Mouse (Mus musculus): ENCODE measurements around the gene Ralgps1. TPM values are rescaled to one million over a fixed set of nuclear protein-coding genes. Genes with fewer than 3 reads are reported as not detected.
"Not testable (repeated sequence)": the region's sequence is repeated elsewhere in the genome, so short reads cannot be mapped to it uniquely, and the experiment has no call there.

The Ralgps1 gene
- polyA plus RNA-seq, 1 experiment: 9.5 TPM

DNA sequence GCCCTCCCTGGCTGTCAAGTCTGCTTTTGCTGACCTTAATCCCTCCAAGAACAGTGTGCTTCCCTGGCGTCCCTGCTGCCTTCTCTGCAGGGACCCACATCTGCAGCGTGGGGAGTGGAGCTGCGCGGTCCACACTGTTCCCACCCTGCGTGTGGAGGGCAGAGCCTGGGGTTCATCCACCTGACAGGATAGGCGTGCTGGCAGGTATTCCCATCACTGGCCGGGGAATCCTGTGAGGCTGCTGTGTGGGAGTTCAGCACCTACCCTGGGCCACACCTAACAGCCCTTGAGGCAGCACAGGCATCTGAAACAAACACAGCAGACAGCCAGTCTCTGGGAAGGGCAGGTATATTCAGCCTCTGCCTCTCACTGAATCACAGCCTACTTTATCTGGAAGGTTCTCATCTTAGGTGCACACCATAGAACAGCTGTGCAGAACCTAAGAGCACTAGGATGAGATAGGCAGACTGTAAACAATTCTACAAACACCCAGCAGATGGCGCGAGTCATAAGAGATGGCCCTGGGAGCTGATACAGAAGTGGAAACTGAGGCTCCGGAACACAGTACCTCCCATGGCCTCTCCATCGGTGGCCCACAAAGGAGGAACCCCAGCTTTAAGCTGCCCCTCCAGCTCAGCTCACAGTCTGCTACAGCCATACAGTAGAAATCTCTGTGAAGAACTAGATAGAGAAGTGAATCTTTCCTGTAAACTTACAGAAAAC is 152.2 kb downstream of the Ralgps1 start:
- Histone ChIP-seq H3K27me3 (ENCODE audit: control insufficient read depth, insufficient read depth, low read length) (no peaks in the 10 kb centered on the region), H3K27ac (ENCODE audit: insufficient read depth, low read depth, low read length) (no peak overlapping the region), H3K4me3 (ENCODE audit: low read depth, low read length) (no peak overlapping the region), H3K36me3 (ENCODE audit: control insufficient read depth, insufficient read depth, low read length) (no peaks in the 10 kb centered on the region), H3K4me1 (ENCODE audit: control insufficient read depth, insufficient read depth, insufficient read length, low read length) (peaks cover 1% of the 10 kb centered on the region; the same call in 1 of the 2 replicates)
- 74% methylated on average over 11 of the region's 11 CpGs for WGBS
- TF ChIP-seq CTCF (IDR thresholded peaks at IDR 0.05; ENCODE audit: extremely low read depth, insufficient read length, insufficient replicate concordance, low read depth, low read length): peak; percentile 50; the same call in 1 of the 2 replicates
- TF ChIP-seq POLR2A (IDR thresholded peaks at IDR 0.05; ENCODE audit: low read depth, low read length): no peak

DNA sequence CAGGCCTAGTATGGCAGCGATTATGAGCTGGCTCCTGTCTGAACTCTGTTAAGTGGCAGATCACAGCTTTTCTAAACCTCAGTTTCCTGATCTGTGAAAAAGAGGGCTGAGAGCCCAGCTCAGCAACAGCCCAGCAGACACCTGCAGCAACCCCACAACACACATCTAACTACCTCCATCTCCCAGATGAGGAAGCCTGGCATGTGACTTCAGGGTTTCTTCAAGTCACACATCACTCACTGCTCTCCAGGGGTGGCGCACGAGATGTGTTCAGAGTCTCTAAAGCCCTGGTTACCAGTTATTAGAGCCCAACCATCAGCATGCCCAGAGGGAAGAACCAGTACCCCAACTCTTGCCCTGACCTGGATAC is 153.9 kb downstream of the Ralgps1 start:
- Histone ChIP-seq H3K27ac (ENCODE audit: insufficient read depth, low read depth, low read length) (no peak overlapping the region), H3K36me3 (ENCODE audit: control insufficient read depth, insufficient read depth, low read length) (no peaks in the 10 kb centered on the region), H3K4me3 (ENCODE audit: low read depth, low read length) (peak overlapping the region; percentile 17; the same call in 1 of the 2 replicates), H3K27me3 (ENCODE audit: control insufficient read depth, insufficient read depth, low read length) (no peaks in the 10 kb centered on the region), H3K4me1 (ENCODE audit: control insufficient read depth, insufficient read depth, insufficient read length, low read length) (no peaks in the 10 kb centered on the region; the same call in 1 of the 2 replicates)
- TF ChIP-seq CTCF (IDR thresholded peaks at IDR 0.05; ENCODE audit: extremely low read depth, insufficient read length, insufficient replicate concordance, low read depth, low read length): no peak
- WGBS: 66% methylated on average over 3 of the region's 3 CpGs

DNA sequence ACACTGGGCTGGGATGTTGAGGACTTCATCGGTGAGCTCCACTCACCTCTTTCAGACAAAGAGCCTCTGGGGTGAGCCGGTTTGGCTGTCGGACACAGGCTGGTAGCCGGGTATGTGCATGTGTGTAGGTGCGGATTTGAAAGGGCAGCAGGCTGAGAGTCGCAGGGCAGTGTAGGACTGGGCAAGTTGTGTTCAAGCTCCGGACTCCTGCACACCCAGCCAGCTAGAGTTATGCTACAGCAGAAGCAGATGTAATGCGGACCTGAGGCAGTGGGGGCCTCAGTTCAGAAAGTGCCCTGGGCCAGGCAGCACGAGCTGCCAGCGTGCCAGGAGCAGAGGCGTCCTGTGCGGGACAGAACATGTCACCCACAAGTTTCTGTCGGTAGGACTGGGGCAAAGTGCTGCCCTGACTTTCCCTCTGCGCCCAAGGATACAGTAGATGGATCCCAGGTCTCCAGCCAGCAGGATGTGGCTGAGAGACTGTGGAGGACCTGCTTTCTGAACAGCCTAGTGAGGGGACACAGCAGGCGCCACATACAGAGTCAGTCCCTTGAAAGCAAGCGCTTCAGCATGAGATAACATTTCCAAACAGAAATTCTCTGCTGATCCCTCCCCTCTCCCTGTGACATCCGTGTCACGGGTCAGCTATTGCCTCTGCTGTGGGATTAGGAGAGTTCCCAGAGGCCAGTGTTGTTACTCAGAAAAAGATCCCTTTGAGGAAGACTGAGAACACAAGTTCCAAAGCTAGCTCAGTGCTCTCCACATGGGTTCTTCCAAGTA is 154.5 kb downstream of the Ralgps1 start:
- Histone ChIP-seq H3K4me3 (ENCODE audit: low read depth, low read length) (peak overlapping the region; percentile 59), H3K36me3 (ENCODE audit: control insufficient read depth, insufficient read depth, low read length) (no peaks in the 10 kb centered on the region), H3K27me3 (ENCODE audit: control insufficient read depth, insufficient read depth, low read length) (no peaks in the 10 kb centered on the region), H3K4me1 (ENCODE audit: control insufficient read depth, insufficient read depth, insufficient read length, low read length) (no peaks in the 10 kb centered on the region; the same call in 1 of the 2 replicates), H3K27ac (ENCODE audit: insufficient read depth, low read depth, low read length) (peak overlapping the region; percentile 50)
- TF ChIP-seq CTCF (IDR thresholded peaks at IDR 0.05; ENCODE audit: extremely low read depth, insufficient read length, insufficient replicate concordance, low read depth, low read length) (no peak), POLR2A (IDR thresholded peaks at IDR 0.05; ENCODE audit: low read depth, low read length) (no peak)
- 52% methylated on average over 18 of the region's 18 CpGs for WGBS

DNA sequence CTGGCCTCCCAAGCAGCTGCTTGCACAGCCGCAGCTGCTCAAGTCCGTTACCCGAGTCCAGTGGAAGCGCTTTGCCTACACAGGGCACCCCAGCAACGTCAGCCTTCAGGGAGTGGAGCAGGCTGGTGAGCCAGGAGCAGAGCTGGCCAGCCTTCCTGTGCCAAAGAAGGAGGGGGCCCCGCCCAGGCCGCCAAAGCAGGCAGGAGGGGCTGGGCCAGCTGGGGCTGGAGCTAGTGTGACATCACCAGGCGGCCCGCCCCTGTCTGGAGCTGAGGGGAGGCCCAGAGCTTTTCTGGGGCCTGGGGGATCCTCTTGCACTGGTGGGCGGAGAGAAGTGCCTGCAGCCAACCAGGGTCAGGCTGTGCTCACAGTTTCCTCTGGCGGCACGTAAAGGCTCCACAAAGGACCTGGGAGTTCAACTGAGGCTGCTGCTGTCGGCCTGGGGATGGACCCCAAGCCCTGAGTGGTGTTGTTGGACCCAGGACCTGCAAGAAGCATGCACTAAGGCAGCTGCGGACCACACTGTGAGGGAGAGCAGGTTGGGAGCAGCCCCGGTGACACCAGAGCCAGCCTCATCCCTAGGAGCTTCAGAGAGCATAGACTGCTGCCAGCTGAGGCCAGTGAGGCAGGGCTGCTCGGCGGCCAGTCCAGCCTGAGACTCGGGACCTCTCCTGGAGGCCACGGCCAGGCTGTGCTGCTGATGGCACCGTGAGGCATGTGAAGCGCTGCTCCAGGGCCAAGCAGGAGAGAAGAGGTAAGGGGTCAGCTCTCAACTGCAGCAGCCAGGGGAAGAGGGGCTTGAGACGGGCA is 155.4 kb downstream of the Ralgps1 start, which contains the start of gene Angptl2:
Angptl2 (plus strand) TSS at position 370 of the 810 bp plus-strand sequence.
- no peaks in the 10 kb centered on the region for H3K36me3 ChIP-seq (ENCODE audit: control insufficient read depth, insufficient read depth, low read length)
- no peaks in the 10 kb centered on the region for H3K27me3 ChIP-seq (ENCODE audit: control insufficient read depth, insufficient read depth, low read length)
- TF ChIP-seq POLR2A (IDR thresholded peaks at IDR 0.05; ENCODE audit: low read depth, low read length) (peak; percentile 37; the same call in 1 of the 2 replicates), CTCF (IDR thresholded peaks at IDR 0.05; ENCODE audit: extremely low read depth, insufficient read length, insufficient replicate concordance, low read depth, low read length) (no peak)
- peak within 1 kb of the TSS; percentile 50 for H3K27ac ChIP-seq (ENCODE audit: insufficient read depth, low read depth, low read length)
- peak within 1 kb of the TSS; percentile 59 for H3K4me3 ChIP-seq (ENCODE audit: low read depth, low read length)
- WGBS: 19% methylated on average over 22 of the region's 22 CpGs
- H3K4me1 ChIP-seq (ENCODE audit: control insufficient read depth, insufficient read depth, insufficient read length, low read length): no peaks in the 10 kb centered on the region

DNA sequence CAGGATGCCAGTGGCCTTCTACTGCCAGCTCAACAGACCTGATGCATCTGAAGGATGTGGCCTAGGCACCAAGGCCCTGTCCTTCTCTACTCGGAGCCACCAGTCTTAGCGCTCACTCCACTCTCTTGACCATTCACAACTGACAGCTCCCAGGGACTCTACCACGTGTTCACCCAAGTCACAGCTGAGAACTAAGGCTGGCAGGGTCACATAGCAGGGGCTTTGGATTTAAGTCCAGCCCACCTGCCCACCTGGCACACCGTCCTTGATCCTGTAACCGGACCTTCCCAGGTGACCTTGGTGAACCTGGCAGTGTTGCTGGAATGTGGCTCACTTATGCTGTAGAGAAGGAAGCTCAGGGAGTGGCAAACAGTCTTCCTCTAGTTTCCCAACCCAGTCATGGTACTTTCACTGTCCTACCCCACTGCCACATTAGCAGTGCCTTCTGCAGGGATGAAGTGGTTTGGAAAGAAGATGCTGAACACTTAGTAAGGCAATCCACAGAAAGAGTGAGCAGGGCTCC is 156.0 kb downstream of the Ralgps1 start:
- no peaks in the 10 kb centered on the region for H3K36me3 ChIP-seq (ENCODE audit: control insufficient read depth, insufficient read depth, low read length)
- no peak overlapping the region for H3K27ac ChIP-seq (ENCODE audit: insufficient read depth, low read depth, low read length)
- TF ChIP-seq CTCF (IDR thresholded peaks at IDR 0.05; ENCODE audit: extremely low read depth, insufficient read length, insufficient replicate concordance, low read depth, low read length) (no peak), POLR2A (IDR thresholded peaks at IDR 0.05; ENCODE audit: low read depth, low read length) (no peak)
- no peaks in the 10 kb centered on the region for H3K27me3 ChIP-seq (ENCODE audit: control insufficient read depth, insufficient read depth, low read length)
- no peaks in the 10 kb centered on the region for H3K4me1 ChIP-seq (ENCODE audit: control insufficient read depth, insufficient read depth, insufficient read length, low read length)
- 74% methylated on average over 5 of the region's 5 CpGs for WGBS
- no peak overlapping the region for H3K4me3 ChIP-seq (ENCODE audit: low read depth, low read length)

DNA sequence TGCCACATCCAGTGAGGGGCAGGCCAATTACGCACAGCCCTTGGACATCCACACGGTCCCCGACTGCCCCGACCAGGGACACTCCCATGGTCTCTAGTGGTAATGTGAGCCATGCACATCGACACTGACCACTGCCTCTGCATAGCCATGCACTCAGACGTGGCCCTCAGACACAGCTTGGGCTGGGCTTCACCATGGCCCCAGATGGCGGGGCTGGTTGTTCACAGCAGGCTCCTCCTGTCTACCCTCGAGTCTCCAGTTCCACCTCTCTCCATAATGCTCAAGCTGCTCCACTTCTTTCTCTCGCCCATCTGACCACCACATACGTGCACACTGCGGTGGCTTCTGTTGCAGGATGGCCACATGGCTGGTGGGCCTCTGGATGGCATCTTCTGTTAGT is 160.0 kb downstream of the Ralgps1 start:
- not testable (repeated sequence) for H3K4me3 ChIP-seq (ENCODE audit: low read depth, low read length); H3K27ac ChIP-seq (ENCODE audit: insufficient read depth, low read depth, low read length); H3K27me3 ChIP-seq (ENCODE audit: control insufficient read depth, insufficient read depth, low read length); H3K4me1 ChIP-seq (ENCODE audit: control insufficient read depth, insufficient read depth, insufficient read length, low read length); H3K36me3 ChIP-seq (ENCODE audit: control insufficient read depth, insufficient read depth, low read length)
- WGBS: 89% methylated on average over 11 of the region's 11 CpGs
